Mouse (Mus musculus) heart, adult 2 months (tissue): ENCODE results near the gene Aqp11. TPM values are rescaled to one million over a fixed set of nuclear protein-coding genes. Genes with fewer than 3 reads are reported as not detected.
A peak's percentile ranks its signal among the peaks of the same experiment; 100 is the strongest.

Experiments
- DNase-seq, 2 experiments: peaks; one replicate each; pipeline ENCODE4 v3.0.0; 2021
- H3K27ac ChIP-seq: fragments of 200-600 bp; 2 replicates; pipeline ENCODE4 v1.8.1; 2022
- H3K27me3 ChIP-seq: fragments of 200-500 bp; 2 replicates; pipeline ENCODE4 v1.6.1; 2012; ENCODE audit warnings: mild to moderate bottlenecking, low read length, inconsistent platforms, mixed read lengths; ENCODE audit not compliant: control insufficient read depth, insufficient read depth
- H3K36me3 ChIP-seq: fragments of 200-500 bp; 2 replicates; pipeline ENCODE4 v1.6.1; 2012; ENCODE audit warnings: low read length, inconsistent platforms; ENCODE audit not compliant: control insufficient read depth, insufficient read depth
- H3K4me1 ChIP-seq: fragments of 200-500 bp; 2 replicates; pipeline ENCODE4 v1.6.1; 2011; ENCODE audit warnings: low read length; ENCODE audit not compliant: control insufficient read depth, insufficient read depth
- H3K4me3 ChIP-seq: fragments of 200-600 bp; 2 replicates; pipeline ENCODE4 v1.8.1; 2022
- H3K79me2 ChIP-seq: fragments of 200-500 bp; replicated peaks from 2 replicates; pipeline ENCODE4 v1.6.1; 2012; ENCODE audit warnings: mild to moderate bottlenecking, inconsistent platforms, low read length, moderate library complexity, mixed read lengths; ENCODE audit not compliant: control insufficient read depth, insufficient read depth
- H3K9ac ChIP-seq: fragments of 200-500 bp; 2 replicates; pipeline ENCODE4 v1.6.1; 2012; ENCODE audit warnings: low read depth, mild to moderate bottlenecking, control low read depth, inconsistent platforms, low read length, mixed read lengths
- CTCF ChIP-seq: fragments of 200-600 bp; IDR thresholded peaks from 2 replicates; pipeline ENCODE4 v1.8.1; 2022; ENCODE audit warnings: antibody characterized with exemption, mild to moderate bottlenecking, moderate library complexity
- EP300 ChIP-seq: fragments of 200-500 bp; IDR thresholded peaks from 2 replicates; pipeline ENCODE4 v1.6.1; 2011; ENCODE audit warnings: low read depth, low read length, control low read depth; ENCODE audit not compliant: insufficient read depth
- POLR2A ChIP-seq: fragments of 200-500 bp; IDR thresholded peaks from 2 replicates; pipeline ENCODE4 v1.6.1; 2011; ENCODE audit warnings: mild to moderate bottlenecking, low read depth, low read length, control low read depth; ENCODE audit not compliant: insufficient read depth
- WGBS: fragments of 180-500 bp; shearing (Covaris S2); methylation state at CpG from one replicate; pipeline ENCODE4 v1.1.7; 2018; 5-methylcytosine and 5-hydroxymethylcytosine counted together
- intact Hi-C: fragments of 180-260 bp; cut with DNase I; formaldehyde crosslinking; loops from one replicate; pipeline ENCODE4 v1.15.1; 2025
- polyA plus RNA-seq: library from polyadenylated mRNA; depleted of rRNA; stranded (reverse); fragments of >200 nt; gene quantifications from 2 replicates; pipeline ENCODE4 v1.2.3, GENCODE M21; 2012; rRNA removed
- total RNA-seq, 2 experiments: library from RNA; stranded (reverse); gene quantifications; 2 replicates each; pipeline ENCODE4 v1.2.3; 2021

Aqp11 gene
- total and polyA plus RNA-seq, 3 experiments: 0.91 to 3.0 (median 1.6) TPM

DNA sequence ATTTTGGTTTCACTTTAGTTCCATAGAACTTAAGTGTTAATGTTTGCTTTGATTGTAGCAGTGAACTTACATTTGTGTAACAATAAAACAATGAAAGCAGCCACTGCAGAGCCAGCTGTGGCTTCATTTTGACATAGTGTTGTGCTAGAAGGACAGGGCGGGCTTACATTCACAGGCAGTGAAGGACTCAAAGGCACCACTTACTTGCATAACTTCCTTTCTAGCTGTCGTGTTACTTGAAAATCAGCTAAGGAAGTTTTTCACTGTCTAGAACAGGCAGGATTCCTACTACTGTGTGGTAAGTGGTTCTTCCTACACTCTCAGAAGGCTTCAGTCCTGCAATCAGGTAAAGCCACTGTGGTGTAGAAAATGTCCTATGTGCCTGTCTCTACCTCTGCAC lies 50.3 kb downstream of the Aqp11 start:
- H3K4me3 ChIP-seq: no peak overlapping the region
- peaks cover 3% of the 10 kb centered on the region; the same call in 1 of the 2 replicates for H3K36me3 ChIP-seq
- intact Hi-C loops: no loop called here
- H3K27ac ChIP-seq: no peak overlapping the region
- H3K4me1 ChIP-seq: no peaks in the 10 kb centered on the region
- WGBS: 83% methylated on average over 2 of the region's 2 CpGs
- H3K27me3 ChIP-seq: no peaks in the 10 kb centered on the region
- TF ChIP-seq EP300 (no peak), POLR2A (no peak), CTCF (no peak)
- no peaks in the 10 kb centered on the region for H3K79me2 ChIP-seq
- H3K9ac ChIP-seq: no peak overlapping the region
- no peak for DNase-seq

DNA sequence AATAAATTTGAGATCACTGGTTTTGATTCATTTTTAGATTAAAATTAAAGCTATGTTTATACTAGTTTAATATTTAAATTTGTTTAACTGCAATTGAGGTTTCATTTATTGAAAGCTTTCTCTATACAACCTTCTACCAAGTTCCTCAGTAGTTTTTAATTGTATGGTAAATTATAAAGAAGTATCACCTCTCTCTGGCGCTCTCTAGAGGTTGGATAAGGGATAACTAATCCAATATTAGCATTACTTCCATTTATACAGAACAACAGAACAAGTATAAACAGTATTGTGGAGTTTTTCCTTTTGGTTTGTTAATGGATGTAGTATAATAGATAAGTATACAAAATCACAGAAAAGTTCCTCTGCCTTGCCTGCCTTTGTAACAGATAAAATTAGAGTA lies 58.9 kb downstream of the Aqp11 start:
- DNase-seq: no peak
- Histone ChIP-seq H3K4me3 (no peak overlapping the region), H3K27ac (no peak overlapping the region), H3K79me2 (no peaks in the 10 kb centered on the region), H3K36me3 (no peaks in the 10 kb centered on the region), H3K27me3 (no peaks in the 10 kb centered on the region), H3K9ac (no peak overlapping the region), H3K4me1 (no peaks in the 10 kb centered on the region)
- TF ChIP-seq CTCF (peak; percentile 83), POLR2A (no peak), EP300 (no peak)
- 18% methylated on average over 1 of the region's 1 CpGs for WGBS
- intact Hi-C loops: loop anchor here (2.0 to 5.0 kb wide), 2 partner anchors 102 to 254 kb away; partner anchors contain the start of genes Aamdc and Rsf1

Other genes with a start within 250 kb of the Aqp11 start
- 10 to 100 TPM; 61.0 to 67.7 TPM for gene Aamdc, start 158.8 kb downstream of the Aqp11 start, total RNA-seq
- gene Aamdc, start 158.8 kb downstream of the Aqp11 start, polyA plus RNA-seq: 62.6 and 77.1 TPM in 2 replicates
- 10 to 100 TPM; 14.6 to 15.7 TPM for gene Rsf1, start 158.4 kb downstream of the Aqp11 start, total RNA-seq
- 1.5 and 3.0 TPM in 2 replicates for gene Rsf1, start 158.4 kb downstream of the Aqp11 start, polyA plus RNA-seq
- gene Clns1a, start 41.7 kb downstream of the Aqp11 start, total RNA-seq: 10 to 100 TPM; 25.9 to 29.8 TPM
- 18.9 and 35.9 TPM in 2 replicates for gene Clns1a, start 41.7 kb downstream of the Aqp11 start, polyA plus RNA-seq
- gene Pak1, start 50.3 kb upstream of the Aqp11 start, total RNA-seq: 1 to 10 TPM; 1.2 to 1.6 TPM
- 1.1 and 1.8 TPM in 2 replicates for gene Pak1, start 50.3 kb upstream of the Aqp11 start, polyA plus RNA-seq
- gene Gdpd4, start 181.7 kb upstream of the Aqp11 start, total RNA-seq: not detected
- gene Gdpd4, start 181.7 kb upstream of the Aqp11 start, polyA plus RNA-seq: not detected in 2 replicates